18 mouse cellular contexts compared by ENCODE assay signal in genomic region chr8:8556152-8556551, GRCm38 (mm10).
DNase-seq lines count a peak whose midpoint lies in the region; ATAC-seq and TF ChIP-seq lines count a peak whose summit lies in the region.
"Had no signal": no experiment of that assay in that cellular context is flagged by ENCODE, and none has a peak within 500 bp of the region (broad histone marks: within the 10 kb centered on the region; RNA-seq: fewer than 3 reads in every experiment).

No protein-coding gene starts in this region.

- H3K27ac ChIP-seq in limb, embryonic 14.5 days (replicated peaks; ENCODE audit: low read depth, low read length), result no peak overlapping the region
- H3K27ac ChIP-seq: gastrocnemius, adult 2 months; hindbrain, embryonic 15.5 days; liver, embryonic 12.5 days; lung, embryonic 15.5 days; midbrain, embryonic 12.5 days had no signal

- TF ChIP-seq CTCF in C2C12 (IDR thresholded peaks at IDR 0.05; ENCODE audit: control insufficient read depth, insufficient read depth, insufficient read length), result no peak

- no peak overlapping the region for H3K4me2 ChIP-seq in limb, embryonic 14.5 days (replicated peaks; ENCODE audit: low read depth, low read length, severe bottlenecking)
- H3K4me2 ChIP-seq: heart, embryonic 12.5 days; hindbrain, embryonic 15.5 days; liver, embryonic 12.5 days; lung, embryonic 15.5 days; midbrain, embryonic 12.5 days had no signal

- peak; percentile 42 for DNase-seq in kidney, postnatal 14 days
- no peak for DNase-seq in kidney, adult 9 months
- DNase-seq in 3134 (ENCODE audit: extremely low read depth, insufficient read length, low spot score), result peak; percentile 15
- peak; percentile 64 for DNase-seq in limb, embryonic 14.5 days (ENCODE audit: low spot score)
- no peak for DNase-seq in spleen, postnatal 14 days (ENCODE audit: low spot score in 2 of 2)
- no peak for DNase-seq in natural killer cell, adult 2 months (ENCODE audit: low spot score in 2 of 2)
- DNase-seq: adrenal gland, adult 2 months; forebrain, postnatal 0 days; gastrocnemius, adult 2 months; heart, postnatal 36 days; layer of hippocampus, postnatal 36 days; right cerebral cortex, postnatal 14 days had no signal

- 23% methylated on average over 10 of the region's 10 CpGs for WGBS in limb, embryonic 14.5 days

- H3K36me3 ChIP-seq in C2C12 (ENCODE audit: control insufficient read depth, insufficient read depth), result no peaks in the 10 kb centered on the region
- H3K36me3 ChIP-seq in limb, embryonic 14.5 days (ENCODE audit: control insufficient read depth, insufficient read depth, low read length), result no peaks in the 10 kb centered on the region
- H3K36me3 ChIP-seq: heart, embryonic 12.5 days; hindbrain, embryonic 15.5 days; liver, embryonic 12.5 days; lung, embryonic 15.5 days; midbrain, embryonic 12.5 days had no signal

- no peak for TF ChIP-seq POLR2A in limb, embryonic 14.5 days (IDR thresholded peaks at IDR 0.05; ENCODE audit: borderline replicate concordance, extremely low read depth, insufficient read depth, insufficient read length)

- H3K9ac ChIP-seq in limb, embryonic 14.5 days (ENCODE audit: low read depth, low read length, severe bottlenecking), result no peak overlapping the region
- H3K9ac ChIP-seq: forebrain, postnatal 0 days; heart, embryonic 12.5 days; hindbrain, embryonic 15.5 days; liver, embryonic 12.5 days; lung, embryonic 15.5 days; midbrain, embryonic 12.5 days had no signal

- ATAC-seq in limb, embryonic 14.5 days (ENCODE audit: low FRiP score, low read depth), result peak; percentile 71; the same call in 1 of the 2 replicates
- ATAC-seq: forebrain, postnatal 0 days; liver, embryonic 12.5 days had no signal

- no peak overlapping the region for H3K4me3 ChIP-seq in C2C12 (ENCODE audit: insufficient read depth, poor library complexity, severe bottlenecking)
- no peak overlapping the region for H3K4me3 ChIP-seq in limb, embryonic 14.5 days (replicated peaks; ENCODE audit: low read length)
- H3K4me3 ChIP-seq: gastrocnemius, adult 2 months; heart, embryonic 12.5 days; hindbrain, embryonic 15.5 days; liver, embryonic 12.5 days; lung, embryonic 15.5 days; midbrain, embryonic 12.5 days had no signal

- no peak overlapping the region for H3ac ChIP-seq in C2C12 (ENCODE audit: control insufficient read depth, insufficient read length, low read depth)

- peaks cover 9% of the 10 kb centered on the region; the same call in 1 of the 2 replicates for H3K4me1 ChIP-seq in limb, embryonic 14.5 days (ENCODE audit: control insufficient read depth, insufficient read depth, low read length)
- H3K4me1 ChIP-seq: heart, embryonic 12.5 days; hindbrain, embryonic 15.5 days; liver, embryonic 12.5 days; lung, embryonic 15.5 days; midbrain, embryonic 12.5 days had no signal

- no peaks in the 10 kb centered on the region for H3K79me3 ChIP-seq in C2C12 (ENCODE audit: low read depth)

- H3K9me3 ChIP-seq in limb, embryonic 14.5 days (ENCODE audit: control insufficient read depth, low read length), result no peaks in the 10 kb centered on the region
- H3K9me3 ChIP-seq: heart, embryonic 12.5 days; hindbrain, embryonic 15.5 days; liver, embryonic 12.5 days; lung, embryonic 15.5 days; midbrain, embryonic 12.5 days had no signal

- H3K27me3 ChIP-seq in C2C12 (ENCODE audit: control insufficient read depth, insufficient read depth, insufficient read length), result no peaks in the 10 kb centered on the region
- no peaks in the 10 kb centered on the region for H3K27me3 ChIP-seq in limb, embryonic 14.5 days (ENCODE audit: control insufficient read depth, insufficient read depth, low read length)
- H3K27me3 ChIP-seq: heart, embryonic 12.5 days; hindbrain, embryonic 15.5 days; liver, embryonic 12.5 days; lung, embryonic 15.5 days had no signal

- H3K79me2 ChIP-seq in C2C12 (ENCODE audit: control insufficient read depth, insufficient read depth), result no peaks in the 10 kb centered on the region

TF ChIP-seq in C2C12, 6 proteins besides CTCF, POLR2A, EP300 and RAD21:
- TF ChIP-seq CEBPB (IDR thresholded peaks at IDR 0.05; ENCODE audit: low read depth), result no peak
- TF ChIP-seq MYOD1 (IDR thresholded peaks at IDR 0.05; ENCODE audit: control insufficient read depth, insufficient read length, low read depth), result peak; percentile 95
- no peak for TF ChIP-seq MYOG (IDR thresholded peaks at IDR 0.05; ENCODE audit: control insufficient read depth, extremely low read depth, insufficient read length)
- TF ChIP-seq USF1 (IDR thresholded peaks at IDR 0.05; ENCODE audit: low read depth), result no peak
- TF ChIP-seq FOSL1 (IDR thresholded peaks at IDR 0.05; ENCODE audit: insufficient read depth, low read length, poor library complexity, severe bottlenecking), result no peak
- TF ChIP-seq MAX (IDR thresholded peaks at IDR 0.05), result peak; percentile 15

Comparison
In these comparisons a context has a peak if more than half of its experiments do, and no peak if none do; other contexts are left out.
1. DNase-seq: peak in kidney, postnatal 14 days (single experiment), 3134 (single experiment) and limb, embryonic 14.5 days (single experiment); none in kidney, adult 9 months (single experiment), spleen, postnatal 14 days (0 of 2) and natural killer cell, adult 2 months (0 of 2).